Mouse (Mus musculus) embryonic facial prominence, embryonic 15.5 days (tissue): Measurements from ENCODE around the gene Tor2a. TPM values are rescaled to one million over a fixed set of nuclear protein-coding genes. Genes with fewer than 3 reads are reported as not detected.
A peak's percentile ranks its signal among the peaks of the same experiment; 100 is the strongest.

Source experiments
- ATAC-seq: fragments of 200-750 bp; cut with Nextera tagmentation; 2 replicates; pipeline ENCODE4 v1.8.0; 2017; ENCODE audit warnings: low read depth, moderate TSS enrichment; ENCODE audit not compliant: insufficient number of reproducible peaks, low FRiP score, low TSS enrichment
- H3K27ac ChIP-seq: fragments of 300-500 bp; sonication (generic); replicated peaks from 2 replicates; pipeline ENCODE4 v1.5.1; 2015; ENCODE audit warnings: mild to moderate bottlenecking, inconsistent platforms
- H3K27me3 ChIP-seq: fragments of 300-500 bp; sonication (generic); 2 replicates; pipeline ENCODE4 v1.6.1; 2015; ENCODE audit warnings: inconsistent platforms
- H3K36me3 ChIP-seq: fragments of 300-500 bp; sonication (generic); 2 replicates; pipeline ENCODE4 v1.6.1; 2015; ENCODE audit warnings: mild to moderate bottlenecking, inconsistent platforms
- H3K4me1 ChIP-seq: fragments of 300-500 bp; sonication (generic); 2 replicates; pipeline ENCODE4 v1.6.1; 2015; ENCODE audit warnings: inconsistent platforms
- H3K4me2 ChIP-seq: fragments of 300-500 bp; sonication (generic); replicated peaks from 2 replicates; pipeline ENCODE4 v1.6.1; 2015; ENCODE audit warnings: mild to moderate bottlenecking, inconsistent platforms
- H3K4me3 ChIP-seq: fragments of 300-500 bp; sonication (generic); replicated peaks from 2 replicates; pipeline ENCODE4 v1.5.1; 2015; ENCODE audit warnings: mild to moderate bottlenecking, inconsistent platforms
- H3K9ac ChIP-seq: fragments of 300-500 bp; sonication (generic); 2 replicates; pipeline ENCODE4 v1.6.1; 2015; ENCODE audit warnings: inconsistent platforms
- H3K9me3 ChIP-seq: fragments of 300-500 bp; sonication (generic); replicated peaks from 2 replicates; pipeline ENCODE4 v1.6.1; 2016; ENCODE audit warnings: inconsistent platforms
- WGBS: fragments of 180-500 bp; shearing (Covaris S2); methylation state at CpG from one replicate; pipeline ENCODE4 v1.1.7; 2015; 5-methylcytosine and 5-hydroxymethylcytosine counted together
- polyA plus RNA-seq: library from polyadenylated mRNA; unstranded; fragments of >200 nt; fragmentation: Nextera tagmentation; extraction: Ambion mirVana; gene quantifications from 2 replicates; pipeline ENCODE4 v1.2.1, GENCODE M21; 2015

The Tor2a gene
- polyA plus RNA-seq = 69.0 and 71.3 TPM in 2 replicates

GRCm38 (mm10) chr2:32757056-32757845 lies at the start of gene Tor2a:
Tor2a (plus strand) TSS chr2:32757234.
- Histone ChIP-seq H3K4me2 (peak within 1 kb of the TSS; percentile 56), H3K4me3 (peak within 1 kb of the TSS; percentile 79), H3K4me1 (peaks cover 11% of the 10 kb centered on the region), H3K36me3 (peaks cover 36% of the 10 kb centered on the region), H3K9me3 (no peaks in the 10 kb centered on the region), H3K9ac (peak within 1 kb of the TSS; percentile 87), H3K27ac (peak within 1 kb of the TSS; percentile 94), H3K27me3 (no peaks in the 10 kb centered on the region)
- ATAC-seq = peak; percentile 92
- WGBS = under 1% methylated on average over 56 of the region's 66 CpGs

GRCm38 (mm10) chr2:32708643-32709042 lies 48.4 kb upstream of the Tor2a start:
- peaks cover 72% of the 10 kb centered on the region for H3K36me3 ChIP-seq
- WGBS = 46% methylated on average over 3 of the region's 3 CpGs

GRCm38 (mm10) chr2:32709521-32710137 lies 47.4 kb upstream of the Tor2a start:
- Histone ChIP-seq H3K36me3 (peaks cover 62% of the 10 kb centered on the region), H3K9me3 (no peaks in the 10 kb centered on the region), H3K4me1 (peaks cover 24% of the 10 kb centered on the region), H3K27me3 (no peaks in the 10 kb centered on the region), H3K4me3 (no peak overlapping the region), H3K27ac (no peak overlapping the region), H3K9ac (no peak overlapping the region), H3K4me2 (no peak overlapping the region)
- ATAC-seq = no peak
- 90% methylated on average over 20 of the region's 20 CpGs for WGBS

More at GRCm38 (mm10) chr2:32708643-32709042, 48.4 kb upstream of the Tor2a start:
- H3K9me3 ChIP-seq = no peaks in the 10 kb centered on the region
- H3K4me3 ChIP-seq = no peak overlapping the region
- no peaks in the 10 kb centered on the region for H3K27me3 ChIP-seq
- no peak overlapping the region for H3K27ac ChIP-seq
- H3K4me2 ChIP-seq = no peak overlapping the region
- H3K4me1 ChIP-seq = peaks cover 14% of the 10 kb centered on the region
- H3K9ac ChIP-seq = no peak overlapping the region
- no peak for ATAC-seq

GRCm38 (mm10) chr2:32710425-32710824 lies 46.6 kb upstream of the Tor2a start:
- no peaks in the 10 kb centered on the region for H3K9me3 ChIP-seq
- whole genome bisulfite sequencing = 83% methylated on average over 5 of the region's 5 CpGs
- no peaks in the 10 kb centered on the region for H3K27me3 ChIP-seq
- ATAC-seq = no peak
- H3K36me3 ChIP-seq = peaks cover 54% of the 10 kb centered on the region
- H3K4me2 ChIP-seq = no peak overlapping the region
- H3K4me3 ChIP-seq = no peak overlapping the region
- H3K27ac ChIP-seq = no peak overlapping the region
- peaks cover 31% of the 10 kb centered on the region for H3K4me1 ChIP-seq
- H3K9ac ChIP-seq = no peak overlapping the region

GRCm38 (mm10) chr2:32711301-32712056 lies 45.6 kb upstream of the Tor2a start:
- H3K27me3 ChIP-seq = no peaks in the 10 kb centered on the region
- ATAC-seq = no peak
- H3K9me3 ChIP-seq = no peaks in the 10 kb centered on the region
- peak overlapping the region; percentile 72 for H3K9ac ChIP-seq
- H3K4me3 ChIP-seq = peak overlapping the region; percentile 85
- H3K27ac ChIP-seq = peak overlapping the region; percentile 97
- peaks cover 31% of the 10 kb centered on the region for H3K4me1 ChIP-seq
- H3K36me3 ChIP-seq = peaks cover 44% of the 10 kb centered on the region
- 24% methylated on average over 9 of the region's 9 CpGs for WGBS
- peak overlapping the region; percentile 57 for H3K4me2 ChIP-seq

- WGBS = under 1% methylated on average over 41 of the region's 41 CpGs
- H3K4me1 ChIP-seq = peaks cover 31% of the 10 kb centered on the region
- peak overlapping the region; percentile 97 for H3K27ac ChIP-seq
- H3K4me3 ChIP-seq = peak overlapping the region; percentile 85
- peaks cover 37% of the 10 kb centered on the region for H3K36me3 ChIP-seq
- ATAC-seq = peak; percentile 56
- H3K9me3 ChIP-seq = no peaks in the 10 kb centered on the region
- no peaks in the 10 kb centered on the region for H3K27me3 ChIP-seq
- peak overlapping the region; percentile 72 for H3K9ac ChIP-seq
- H3K4me2 ChIP-seq = peak overlapping the region; percentile 57
These were observed 44.9 kb upstream of the Tor2a start for GRCm38 (mm10) chr2:32712108-32712551.

GRCm38 (mm10) chr2:32712586-32712933 lies 44.5 kb upstream of the Tor2a start:
- Histone ChIP-seq H3K36me3 (peaks cover 35% of the 10 kb centered on the region), H3K4me3 (peak overlapping the region; percentile 85), H3K9me3 (no peaks in the 10 kb centered on the region), H3K4me1 (peaks cover 31% of the 10 kb centered on the region), H3K27me3 (no peaks in the 10 kb centered on the region), H3K9ac (peak overlapping the region; percentile 72), H3K27ac (peak overlapping the region; percentile 97), H3K4me2 (peak overlapping the region; percentile 62)
- under 1% methylated on average over 28 of the region's 44 CpGs for WGBS
- ATAC-seq = peak; percentile 91

- peaks cover 28% of the 10 kb centered on the region for H3K36me3 ChIP-seq
- H3K4me3 ChIP-seq = peak within 1 kb of the TSS; percentile 85
- H3K4me1 ChIP-seq = peaks cover 31% of the 10 kb centered on the region
- H3K27ac ChIP-seq = peak within 1 kb of the TSS; percentile 97
- peak within 1 kb of the TSS; percentile 62 for H3K4me2 ChIP-seq
- H3K27me3 ChIP-seq = no peaks in the 10 kb centered on the region
- under 1% methylated on average over 64 of the region's 79 CpGs for WGBS
- H3K9me3 ChIP-seq = no peaks in the 10 kb centered on the region
- ATAC-seq = peak; percentile 90
- peak within 1 kb of the TSS; percentile 72 for H3K9ac ChIP-seq
These were observed 43.9 kb upstream of the Tor2a start, which contains the start of gene Cdk9 for GRCm38 (mm10) chr2:32712934-32713817. Cdk9 (minus strand) TSS chr2:32713076.

- no peak for ATAC-seq
- no peak overlapping the region for H3K4me3 ChIP-seq
- no peaks in the 10 kb centered on the region for H3K9me3 ChIP-seq
- H3K9ac ChIP-seq = no peak overlapping the region
- H3K4me2 ChIP-seq = peak overlapping the region; percentile 62; the same call in 1 of the 2 replicates
- WGBS = 47% methylated on average over 11 of the region's 11 CpGs
- no peaks in the 10 kb centered on the region for H3K27me3 ChIP-seq
- peaks cover 18% of the 10 kb centered on the region for H3K36me3 ChIP-seq
- peaks cover 34% of the 10 kb centered on the region for H3K4me1 ChIP-seq
- H3K27ac ChIP-seq = peak overlapping the region; percentile 97
These were observed 42.7 kb upstream of the Tor2a start for GRCm38 (mm10) chr2:32714117-32714986.
